Mouse (Mus musculus) E14TG2a.4 (cell line): ENCODE results near the gene Plac1.

Source experiments
- CTCF ChIP-seq: conservative IDR thresholded peaks from 2 replicates; pipeline ENCODE4 v1.5.1; 2014; ENCODE audit warnings: low read length
- NANOG ChIP-seq: IDR thresholded peaks from 2 replicates; pipeline ENCODE4 v1.6.1; 2014; ENCODE audit warnings: borderline replicate concordance, low read length, mixed read lengths
- POU5F1 ChIP-seq: IDR thresholded peaks from 2 replicates; pipeline ENCODE4 v1.6.1; 2014; ENCODE audit warnings: low read length, borderline replicate concordance

DNA sequence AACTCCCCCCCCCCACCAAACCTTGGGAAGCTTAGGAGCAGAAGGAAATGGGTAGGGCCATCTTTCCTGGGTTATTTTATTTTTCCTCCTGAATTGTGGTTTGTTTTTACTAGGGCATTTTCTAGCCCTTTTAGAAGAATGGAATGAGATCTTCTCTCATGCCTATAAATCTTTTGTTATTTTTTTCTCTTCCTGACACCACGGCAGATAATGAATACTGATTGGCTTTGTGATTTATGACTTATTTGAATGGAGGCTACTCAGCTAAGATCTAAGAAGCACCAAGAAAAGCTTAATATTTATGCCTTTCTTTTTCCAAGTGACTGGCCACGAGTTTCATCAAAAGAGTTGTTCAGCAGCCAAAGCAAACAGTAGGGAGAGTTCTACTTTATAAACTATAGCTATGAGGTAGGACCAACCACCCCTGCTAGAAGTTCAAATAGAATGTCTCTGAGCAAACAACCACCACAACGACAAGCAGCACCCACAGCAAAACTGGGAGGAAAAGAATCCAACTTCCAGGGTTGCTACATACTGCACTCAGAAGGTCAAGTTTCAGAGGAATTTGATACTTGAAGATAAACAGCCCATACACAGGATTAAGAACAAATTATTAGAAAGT lies 35.1 kb downstream of the Plac1 start:
- TF ChIP-seq CTCF (no peak), POU5F1 (no peak), NANOG (no peak)
